Mouse (Mus musculus): ENCODE results near the gene Slc39a7.
"Not testable (repeated sequence)": the region's sequence is repeated elsewhere in the genome, so short reads cannot be mapped to it uniquely, and the experiment has no call there.

Slc39a7 gene

DNA sequence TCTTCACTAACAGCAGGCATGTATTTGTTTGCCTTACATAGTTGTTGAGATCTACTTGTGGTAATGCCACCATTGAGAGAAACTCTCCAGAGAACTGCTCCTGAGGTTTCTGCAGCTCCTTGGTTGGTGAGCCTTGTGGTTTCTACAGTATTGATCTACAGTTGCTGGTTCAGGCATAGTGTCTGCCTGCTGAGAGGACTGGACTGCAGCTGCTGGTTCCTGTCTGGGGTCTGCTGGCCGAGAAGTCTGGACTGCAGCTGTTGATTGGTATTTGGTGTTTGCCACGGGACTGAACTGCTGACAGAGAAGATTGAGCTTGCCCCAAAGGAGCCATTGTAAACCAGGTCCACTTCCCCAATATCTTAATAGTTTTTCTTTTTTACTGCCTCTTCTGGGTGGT, 24.9 kb downstream of the Slc39a7 start:
- in situ Hi-C loops (cut with MboI, MseI) = loop anchor here (5.0 kb wide), 1 partner anchor 34 kb away; no protein-coding TSS in a partner anchor

DNA sequence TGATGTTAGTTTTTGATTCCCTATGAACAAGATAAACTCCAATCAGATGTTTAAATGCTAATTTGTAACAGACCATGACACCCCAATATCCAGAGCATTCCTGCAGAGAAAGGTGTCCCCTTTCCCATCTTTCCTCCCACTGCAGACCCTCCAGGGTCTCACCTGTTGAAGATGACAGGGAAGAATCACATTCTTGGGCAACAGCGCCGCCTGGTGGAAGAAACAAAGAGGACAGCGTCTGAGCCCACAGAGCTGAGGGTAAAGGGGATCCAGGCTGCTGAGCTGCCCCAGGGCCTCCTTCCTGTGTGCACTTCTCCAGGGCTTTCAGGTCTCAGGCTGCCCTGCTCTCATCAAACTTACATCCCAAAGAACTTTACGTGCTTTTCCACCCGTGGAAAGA, 28.1 kb downstream of the Slc39a7 start:
- in situ Hi-C loops (cut with MboI, MseI) = no loop called here

- in situ Hi-C loops (cut with MboI, MseI) = not testable (repeated sequence)
These were observed 30.7 kb downstream of the Slc39a7 start for GRCm38 (mm10) chr17:34000796-34001195.

DNA sequence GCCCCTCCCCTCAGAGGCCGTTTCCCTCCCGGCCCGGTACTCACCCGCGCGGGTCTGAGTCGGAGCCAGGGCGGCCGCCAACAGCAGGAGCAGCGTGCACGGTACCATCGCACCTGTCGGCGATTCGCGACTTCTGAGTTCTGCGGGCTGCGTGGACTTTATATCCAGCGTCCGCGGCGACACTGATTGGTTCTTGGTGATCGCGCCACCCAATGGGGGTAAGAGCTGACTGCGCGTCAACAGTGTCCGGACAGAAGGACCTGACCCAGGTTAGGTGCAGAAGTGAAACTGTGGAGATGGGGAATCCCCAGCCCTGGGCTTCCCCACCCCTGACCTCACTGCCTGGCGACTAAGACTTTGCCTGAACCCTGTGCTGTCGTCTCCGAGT, 31.3 kb downstream of the Slc39a7 start, which contains the start of gene H2-K1:
TSS of gene H2-K1 (minus strand) at position 198 of the 388 bp plus-strand sequence.
- in situ Hi-C loops (cut with MboI, MseI) = no loop called here

- in situ Hi-C loops (cut with MboI, MseI) = loop anchor here (5.0 kb wide), 1 partner anchor 1473 kb away; the partner anchor contains the start of gene H2-Q10
These were observed 31.9 kb downstream of the Slc39a7 start for GRCm38 (mm10) chr17:33999341-34000149.

GRCm38 (mm10) chr17:33998697-33999096, 32.8 kb downstream of the Slc39a7 start:
- in situ Hi-C loops (cut with MboI, MseI) = loop anchor here (5.0 kb wide), 1 partner anchor 1474 kb away; the partner anchor contains the start of gene H2-Q10

- in situ Hi-C loops (cut with MboI, MseI) = loop anchor here (5.0 kb wide), 1 partner anchor 1475 kb away; the partner anchor contains the start of gene H2-Q10
These were observed 34.5 kb downstream of the Slc39a7 start for GRCm38 (mm10) chr17:33997025-33997424.

DNA sequence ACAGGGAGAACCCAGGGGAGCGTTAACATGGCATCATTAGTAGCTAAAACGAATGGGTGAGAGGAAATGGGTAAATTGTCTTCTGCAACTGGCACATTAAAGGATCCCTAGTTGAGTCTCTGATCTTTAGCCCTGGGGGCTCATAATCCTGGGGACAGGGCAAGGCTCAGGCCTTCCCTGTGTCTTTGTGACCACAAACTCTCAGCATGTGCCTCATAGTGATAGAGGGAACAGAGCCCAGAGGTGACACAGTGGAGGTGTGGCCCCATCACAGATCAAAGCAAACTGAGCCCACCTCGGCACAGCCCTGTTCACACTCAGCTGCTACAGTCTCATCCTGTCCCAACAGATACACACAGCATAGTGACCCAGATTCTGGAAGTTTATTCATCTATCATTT, 35.8 kb downstream of the Slc39a7 start:
- in situ Hi-C loops (cut with MboI, MseI) = loop anchor here (5.0 kb wide), 1 partner anchor 1477 kb away; the partner anchor contains the start of gene H2-Q10

DNA sequence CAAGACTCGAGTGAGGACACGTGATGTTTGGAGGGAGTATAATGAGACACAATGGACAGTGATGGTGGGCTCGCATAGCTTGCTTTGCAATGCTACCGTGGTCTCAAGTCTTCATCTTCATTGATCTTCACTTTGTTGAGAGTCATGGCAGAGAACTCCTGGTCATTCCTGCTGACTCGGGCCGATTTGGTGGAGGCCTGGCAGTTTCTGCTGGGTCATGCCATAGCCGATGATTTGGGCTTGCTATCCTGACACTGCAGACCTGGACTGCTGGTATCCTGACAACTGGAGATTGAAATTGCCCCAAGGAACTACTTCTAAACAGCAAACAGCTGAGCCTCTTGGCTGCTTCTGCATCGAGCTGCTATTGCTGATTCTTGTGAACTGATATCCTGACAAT, 36.5 kb downstream of the Slc39a7 start:
- in situ Hi-C loops (cut with MboI, MseI) = loop anchor here (5.0 kb wide), 1 partner anchor 1477 kb away; the partner anchor contains the start of gene H2-Q10

DNA sequence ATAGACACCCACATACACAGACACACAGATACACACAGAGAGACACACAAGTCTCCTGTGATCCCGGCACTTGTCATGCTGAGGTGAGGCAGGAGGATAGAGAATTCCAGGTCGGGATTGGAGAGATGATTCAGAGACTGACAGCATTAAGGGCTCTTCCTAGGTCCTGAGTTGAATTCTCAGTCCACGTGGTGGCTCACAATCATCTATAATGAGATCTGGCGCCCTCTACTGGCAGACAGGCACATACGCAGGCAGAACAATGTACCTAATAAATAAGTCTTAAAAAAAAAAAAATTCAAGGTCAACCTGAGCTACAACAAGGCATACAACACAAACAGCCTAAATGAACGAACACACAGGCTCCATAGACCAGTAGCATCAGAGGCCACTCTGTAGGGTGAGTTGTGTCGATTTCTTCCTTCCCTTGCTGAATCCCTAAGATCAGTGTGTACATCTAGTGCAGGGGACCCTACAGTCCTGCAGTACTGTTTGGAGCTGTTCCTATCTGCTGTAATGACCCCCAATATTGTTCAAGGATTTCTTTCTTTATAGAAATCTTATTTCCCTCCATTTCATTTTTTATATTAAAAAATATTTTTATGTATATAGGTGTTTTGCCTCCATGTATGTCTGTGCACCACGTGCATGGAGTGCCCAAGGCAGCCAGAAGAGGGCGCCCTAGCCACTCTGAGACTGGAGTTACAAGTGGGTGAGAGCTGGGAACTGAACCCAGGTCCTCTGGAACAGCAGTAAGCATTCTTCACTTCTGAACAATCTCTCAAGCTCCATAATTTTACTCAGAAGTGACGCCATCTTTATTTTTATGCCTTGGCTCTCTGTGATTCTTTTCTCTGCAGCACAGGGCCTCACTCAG, 39.5 kb downstream of the Slc39a7 start:
- in situ Hi-C loops (cut with MboI, MseI) = no loop called here

DNA sequence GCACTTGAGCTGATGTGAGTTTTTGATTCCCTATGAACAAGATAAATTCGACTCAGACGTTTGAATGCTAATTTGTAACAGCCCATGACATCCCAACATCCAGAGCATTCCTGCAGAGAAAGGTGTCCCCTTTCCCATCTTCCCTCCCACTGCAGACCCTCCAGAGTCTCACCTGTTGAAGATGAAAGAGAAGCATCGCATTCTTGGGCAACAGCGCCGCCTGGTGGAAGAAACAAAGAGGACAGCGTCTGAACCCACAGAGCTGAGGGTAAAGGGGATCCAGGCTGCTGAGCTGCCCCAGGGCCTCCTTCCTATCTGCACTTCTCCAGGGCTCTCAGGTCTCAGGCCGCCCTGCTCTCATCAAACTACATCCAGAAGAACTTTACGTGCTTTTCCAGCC, 49.3 kb downstream of the Slc39a7 start:
- in situ Hi-C loops (cut with MboI, MseI) = not testable (repeated sequence)

DNA sequence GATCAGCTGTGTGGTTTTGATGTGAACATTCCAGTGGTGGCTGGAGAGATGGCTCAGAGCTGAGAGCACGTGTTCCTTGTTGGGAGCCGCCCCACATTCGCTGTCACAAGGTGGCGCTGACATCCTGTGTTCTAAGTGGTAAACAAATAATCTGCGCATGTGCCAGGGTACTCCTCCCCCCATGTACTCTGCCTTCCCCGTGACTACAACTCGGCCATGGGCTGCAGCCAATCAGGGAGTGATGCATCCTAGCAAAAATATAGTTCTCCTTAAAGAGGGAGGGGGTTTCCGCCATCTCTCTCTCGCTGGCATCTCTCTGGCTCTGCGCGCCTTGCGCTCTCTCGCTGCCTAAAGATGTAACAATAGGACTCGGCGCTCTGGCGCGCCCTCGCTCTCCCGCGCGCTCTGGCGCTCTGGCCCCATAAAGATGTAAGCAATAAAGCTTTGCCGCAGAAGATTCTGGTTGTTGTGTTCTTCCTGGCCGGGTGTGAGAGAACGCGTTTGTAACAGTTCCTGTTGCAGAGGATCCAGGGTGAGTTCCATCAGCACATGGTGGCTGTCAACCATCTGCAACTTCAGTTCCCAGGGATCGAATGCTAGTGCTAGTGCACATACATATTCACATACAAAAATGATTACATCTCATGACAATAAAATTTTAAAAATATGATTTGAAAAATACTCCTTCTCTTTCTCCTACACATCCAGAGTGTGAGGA, 50.1 kb downstream of the Slc39a7 start:
- in situ Hi-C loops (cut with MboI, MseI) = not testable (repeated sequence)

GRCm38 (mm10) chr17:33980181-33981035, 51.1 kb downstream of the Slc39a7 start:
- in situ Hi-C loops (cut with MboI, MseI) = no loop called here

- in situ Hi-C loops (cut with MboI, MseI) = loop anchor here (10.0 kb wide), 1 partner anchor 1595 kb away; the partner anchor contains the start of gene Wiz
These were observed 51.9 kb downstream of the Slc39a7 start for GRCm38 (mm10) chr17:33979512-33980050.

- in situ Hi-C loops (cut with MboI, MseI) = loop anchor here (10.0 kb wide), 1 partner anchor 1594 kb away; the partner anchor contains the start of gene Wiz
These were observed 52.9 kb downstream of the Slc39a7 start for GRCm38 (mm10) chr17:33978631-33979031.
